Mouse (Mus musculus) myocyte (in vitro differentiated cells): Measurements from ENCODE around the gene Rel. TPM values are rescaled to one million over a fixed set of nuclear protein-coding genes. Genes with fewer than 3 reads are reported as not detected.

Source experiments
- H3K27me3 ChIP-seq: one replicate; pipeline ENCODE4 v1.6.1; 2011; ENCODE audit not compliant: control insufficient read depth, insufficient read depth, insufficient read length
- H3K36me3 ChIP-seq: one replicate; pipeline ENCODE4 v1.6.1; 2011; ENCODE audit not compliant: control insufficient read depth, insufficient read depth
- H3K4me2 ChIP-seq: one replicate; pipeline ENCODE4 v1.6.1; 2011; ENCODE audit warnings: low read depth, control low read depth
- H3K4me3 ChIP-seq: one replicate; pipeline ENCODE4 v1.5.1; 2011; ENCODE audit warnings: mild to moderate bottlenecking, control low read depth, moderate library complexity
- H3K79me2 ChIP-seq: one replicate; pipeline ENCODE4 v1.6.1; 2011; ENCODE audit not compliant: control insufficient read depth, insufficient read depth
- H3ac ChIP-seq: one replicate; pipeline ENCODE4 v1.6.1; 2011; ENCODE audit not compliant: control insufficient read depth, insufficient read length
- CEBPB ChIP-seq: IDR thresholded peaks from 2 replicates; pipeline ENCODE4 v1.6.1; 2011; ENCODE audit warnings: mild to moderate bottlenecking, moderate library complexity; ENCODE audit not compliant: poor library complexity, insufficient read depth, severe bottlenecking
- E2F4 ChIP-seq: IDR thresholded peaks from one replicate; pipeline ENCODE4 v1.6.1; 2011; ENCODE audit warnings: mild to moderate bottlenecking, control low read depth, moderate library complexity; ENCODE audit not compliant: insufficient read depth
- MAX ChIP-seq: IDR thresholded peaks from one replicate; pipeline ENCODE4 v1.6.1; 2011; ENCODE audit warnings: low read depth, mild to moderate bottlenecking, control low read depth
- MYOD1 ChIP-seq, 3 experiments: IDR thresholded peaks; one replicate each; pipeline ENCODE4 v1.6.1; 2011; ENCODE audit warnings: control low read depth in 2 of 3, low read depth in 2 of 3, mild to moderate bottlenecking in 2 of 3, moderate library complexity in 1 of 3; ENCODE audit not compliant: insufficient read length in 2 of 3, control insufficient read depth in 1 of 3
- MYOG ChIP-seq, 3 experiments: IDR thresholded peaks; one replicate each; pipeline ENCODE4 v1.6.1; 2011; ENCODE audit warnings: control low read depth in 2 of 3, low read depth in 2 of 3, mild to moderate bottlenecking in 2 of 3; ENCODE audit not compliant: insufficient read length in 2 of 3, control insufficient read depth in 1 of 3, insufficient read depth in 1 of 3
- POLR2A ChIP-seq: IDR thresholded peaks from one replicate; pipeline ENCODE4 v1.6.1; 2011; ENCODE audit warnings: low read depth, mild to moderate bottlenecking, control low read depth, moderate library complexity; ENCODE audit not compliant: insufficient read length
- POLR2AphosphoS2 ChIP-seq: IDR thresholded peaks from one replicate; pipeline ENCODE4 v1.6.1; 2011; ENCODE audit warnings: low read depth, control low read depth; ENCODE audit not compliant: insufficient read length
- REST ChIP-seq: IDR thresholded peaks from one replicate; pipeline ENCODE4 v1.6.1; 2011; ENCODE audit warnings: mild to moderate bottlenecking, control low read depth, moderate library complexity; ENCODE audit not compliant: insufficient read depth, insufficient read length
- SRF ChIP-seq: IDR thresholded peaks from one replicate; pipeline ENCODE4 v1.6.1; 2011; ENCODE audit warnings: low read depth; ENCODE audit not compliant: control insufficient read depth, insufficient read length
- TCF12 ChIP-seq: IDR thresholded peaks from one replicate; pipeline ENCODE4 v1.6.1; 2011; ENCODE audit warnings: mild to moderate bottlenecking, control low read depth; ENCODE audit not compliant: poor library complexity, insufficient read depth, severe bottlenecking
- TCF3 ChIP-seq: IDR thresholded peaks from one replicate; pipeline ENCODE4 v1.6.1; 2011; ENCODE audit warnings: low read depth, control low read depth; ENCODE audit not compliant: insufficient read length
- USF1 ChIP-seq: IDR thresholded peaks from one replicate; pipeline ENCODE4 v1.6.1; 2011; ENCODE audit warnings: low read depth, mild to moderate bottlenecking, control low read depth, moderate library complexity
- polyA plus RNA-seq: library from polyadenylated mRNA; unstranded; fragments of >200 nt; fragmentation: generic; extraction: Trizol; gene quantifications from one replicate; pipeline ENCODE4 v1.2.1, GENCODE M21; 2012; ENCODE audit warnings: missing spikeins

The Rel gene
- polyA plus RNA-seq, 1 experiment = 0.76 TPM

GRCm38 (mm10) chr11:23754329-23754728 is 16.4 kb downstream of the Rel start:
- Histone ChIP-seq H3K36me3 (peaks cover 7% of the 10 kb centered on the region), H3K79me2 (no peaks in the 10 kb centered on the region), H3K4me2 (no peak overlapping the region), H3K27me3 (no peaks in the 10 kb centered on the region), H3K4me3 (no peak overlapping the region), H3ac (no peak overlapping the region)
- TF ChIP-seq POLR2AphosphoS2 (no peak), MYOD1 (IDR thresholded peaks at IDR 0.05; ENCODE audit: control insufficient read depth in 1 of 3, insufficient read length in 2 of 3, low read depth in 2 of 3) (no peak), USF1 (no peak)

- no peak overlapping the region for H3ac ChIP-seq
- no peaks in the 10 kb centered on the region for H3K27me3 ChIP-seq
- no peak for TF ChIP-seq USF1
- no peak for TF ChIP-seq POLR2A
- TF ChIP-seq REST = no peak
- no peak for TF ChIP-seq E2F4
- TF ChIP-seq POLR2AphosphoS2 = no peak
- no peak for TF ChIP-seq CEBPB
- TF ChIP-seq TCF3 = no peak
- TF ChIP-seq MYOD1 (IDR thresholded peaks at IDR 0.05; ENCODE audit: control insufficient read depth in 1 of 3, insufficient read length in 2 of 3, low read depth in 2 of 3) = no peak
- TF ChIP-seq MYOG (IDR thresholded peaks at IDR 0.05; ENCODE audit: control insufficient read depth in 1 of 3, insufficient read depth in 1 of 3, insufficient read length in 2 of 3, low read depth in 2 of 3) = no peak
- no peak for TF ChIP-seq TCF12
- no peak for TF ChIP-seq MAX
- no peak for TF ChIP-seq SRF
- H3K4me3 ChIP-seq = no peak overlapping the region
- H3K79me2 ChIP-seq = no peaks in the 10 kb centered on the region
- no peak overlapping the region for H3K4me2 ChIP-seq
- peaks cover 7% of the 10 kb centered on the region for H3K36me3 ChIP-seq
Observed at GRCm38 (mm10) chr11:23753136-23753710, 17.5 kb downstream of the Rel start.

- H3K79me2 ChIP-seq = no peaks in the 10 kb centered on the region
- no peak for TF ChIP-seq POLR2A
- TF ChIP-seq MAX = no peak
- no peak for TF ChIP-seq E2F4
- no peak for TF ChIP-seq TCF12
- TF ChIP-seq MYOD1 (IDR thresholded peaks at IDR 0.05; ENCODE audit: control insufficient read depth in 1 of 3, insufficient read length in 2 of 3, low read depth in 2 of 3) = no peak
- TF ChIP-seq CEBPB = no peak
- H3ac ChIP-seq = no peak overlapping the region
- H3K36me3 ChIP-seq = peaks cover 17% of the 10 kb centered on the region
- no peak overlapping the region for H3K4me2 ChIP-seq
- no peak overlapping the region for H3K4me3 ChIP-seq
- H3K27me3 ChIP-seq = no peaks in the 10 kb centered on the region
Observed at GRCm38 (mm10) chr11:23746102-23746501, 24.7 kb downstream of the Rel start.

GRCm38 (mm10) chr11:23744352-23744751 is 26.4 kb downstream of the Rel start:
- no peak for TF ChIP-seq MAX
- TF ChIP-seq USF1 = no peak

GRCm38 (mm10) chr11:23741386-23741785 is 29.4 kb downstream of the Rel start:
- H3K4me2 ChIP-seq = no peak overlapping the region
- TF ChIP-seq E2F4 = no peak
- no peak for TF ChIP-seq MYOG (IDR thresholded peaks at IDR 0.05; ENCODE audit: control insufficient read depth in 1 of 3, insufficient read depth in 1 of 3, insufficient read length in 2 of 3, low read depth in 2 of 3)
- TF ChIP-seq MAX = no peak
- no peak for TF ChIP-seq TCF3
- TF ChIP-seq MYOD1 (IDR thresholded peaks at IDR 0.05; ENCODE audit: control insufficient read depth in 1 of 3, insufficient read length in 2 of 3, low read depth in 2 of 3) = no peak
- no peak for TF ChIP-seq POLR2A
- no peak for TF ChIP-seq TCF12
- no peak for TF ChIP-seq USF1
- TF ChIP-seq SRF = no peak
- no peak for TF ChIP-seq CEBPB
- no peak for TF ChIP-seq POLR2AphosphoS2
- no peak for TF ChIP-seq REST
- no peaks in the 10 kb centered on the region for H3K27me3 ChIP-seq
- H3K79me2 ChIP-seq = no peaks in the 10 kb centered on the region
- no peak overlapping the region for H3K4me3 ChIP-seq
- H3K36me3 ChIP-seq = peaks cover 19% of the 10 kb centered on the region
- no peak overlapping the region for H3ac ChIP-seq

More at GRCm38 (mm10) chr11:23744352-23744751, 26.4 kb downstream of the Rel start:
- H3K4me3 ChIP-seq = no peak overlapping the region
- H3K27me3 ChIP-seq = no peaks in the 10 kb centered on the region
- peaks cover 19% of the 10 kb centered on the region for H3K36me3 ChIP-seq
- H3K79me2 ChIP-seq = no peaks in the 10 kb centered on the region
- H3ac ChIP-seq = no peak overlapping the region
- no peak overlapping the region for H3K4me2 ChIP-seq
